Mouse (Mus musculus) testis, adult 2 months (tissue): ENCODE measurements around the gene Lonp2. TPM values are rescaled to one million over a fixed set of nuclear protein-coding genes. Genes with fewer than 3 reads are reported as not detected.

Source experiments
- H3K27ac ChIP-seq: fragments of 200-500 bp; 2 replicates; pipeline ENCODE4 v1.5.1; 2012; ENCODE audit warnings: low read depth, low read length; ENCODE audit not compliant: control insufficient read depth, insufficient read depth
- H3K27me3 ChIP-seq: fragments of 200-500 bp; 2 replicates; pipeline ENCODE4 v1.6.1; 2012; ENCODE audit warnings: mild to moderate bottlenecking, low read length, moderate library complexity; ENCODE audit not compliant: control insufficient read depth, insufficient read depth
- H3K36me3 ChIP-seq: fragments of 200-500 bp; 2 replicates; pipeline ENCODE4 v1.6.1; 2012; ENCODE audit warnings: mild to moderate bottlenecking, low read length; ENCODE audit not compliant: control insufficient read depth, insufficient read depth
- H3K4me1 ChIP-seq: fragments of 200-500 bp; 2 replicates; pipeline ENCODE4 v1.6.1; 2012; ENCODE audit warnings: low read length; ENCODE audit not compliant: control insufficient read depth, insufficient read depth
- H3K4me3 ChIP-seq: fragments of 200-500 bp; 2 replicates; pipeline ENCODE4 v1.5.1; 2012; ENCODE audit warnings: low read depth, mild to moderate bottlenecking, low read length, moderate library complexity, mixed read lengths; ENCODE audit not compliant: control insufficient read depth
- CTCF ChIP-seq: fragments of 200-500 bp; IDR thresholded peaks from 2 replicates; pipeline ENCODE4 v1.5.1; 2012; ENCODE audit warnings: low read depth, mild to moderate bottlenecking, inconsistent platforms, low read length, moderate library complexity; ENCODE audit not compliant: control insufficient read depth, insufficient read depth, insufficient replicate concordance
- POLR2A ChIP-seq: fragments of 200-500 bp; IDR thresholded peaks from 2 replicates; pipeline ENCODE4 v1.6.1; 2012; ENCODE audit warnings: low read depth, mild to moderate bottlenecking, inconsistent platforms, low read length, moderate library complexity; ENCODE audit not compliant: control insufficient read depth
- polyA plus RNA-seq: library from polyadenylated mRNA; depleted of rRNA; stranded (reverse); fragments of >200 nt; gene quantifications from 2 replicates; pipeline ENCODE4 v1.2.3, GENCODE M21; 2012

Gene Lonp2
- polyA plus RNA-seq, 1 experiment = 19.1 TPM

- Histone ChIP-seq H3K27ac (no peak overlapping the region), H3K4me3 (no peak overlapping the region), H3K36me3 (no peaks in the 10 kb centered on the region), H3K27me3 (no peaks in the 10 kb centered on the region), H3K4me1 (no peaks in the 10 kb centered on the region; the same call in 1 of the 2 replicates)
- TF ChIP-seq CTCF (no peak), POLR2A (no peak)
Measured at GRCm38 (mm10) chr8:86749842-86750241, 126.0 kb downstream of the Lonp2 start.

- peaks cover 6% of the 10 kb centered on the region for H3K4me1 ChIP-seq
- no peaks in the 10 kb centered on the region for H3K36me3 ChIP-seq
- H3K27me3 ChIP-seq = no peaks in the 10 kb centered on the region
- TF ChIP-seq CTCF (no peak), POLR2A (no peak)
- H3K27ac ChIP-seq = no peak overlapping the region
- H3K4me3 ChIP-seq = no peak overlapping the region
Measured at GRCm38 (mm10) chr8:86756948-86757733, 133.3 kb downstream of the Lonp2 start.

GRCm38 (mm10) chr8:86758651-86759050 is 134.8 kb downstream of the Lonp2 start:
- Histone ChIP-seq H3K4me3 (no peak overlapping the region), H3K36me3 (no peaks in the 10 kb centered on the region), H3K4me1 (peaks cover 6% of the 10 kb centered on the region), H3K27ac (no peak overlapping the region), H3K27me3 (no peaks in the 10 kb centered on the region)
- TF ChIP-seq CTCF (no peak), POLR2A (no peak)

GRCm38 (mm10) chr8:86759090-86759491 is 135.2 kb downstream of the Lonp2 start:
- no peaks in the 10 kb centered on the region for H3K27me3 ChIP-seq
- no peak overlapping the region for H3K4me3 ChIP-seq
- TF ChIP-seq CTCF = no peak
- TF ChIP-seq POLR2A = no peak
- H3K36me3 ChIP-seq = no peaks in the 10 kb centered on the region
- no peak overlapping the region for H3K27ac ChIP-seq
- H3K4me1 ChIP-seq = peaks cover 6% of the 10 kb centered on the region

GRCm38 (mm10) chr8:86760746-86761145 is 136.9 kb downstream of the Lonp2 start:
- H3K27me3 ChIP-seq = no peaks in the 10 kb centered on the region
- H3K4me1 ChIP-seq = peaks cover 7% of the 10 kb centered on the region
- no peak for TF ChIP-seq POLR2A

GRCm38 (mm10) chr8:86762806-86763205 is 139.0 kb downstream of the Lonp2 start:
- Histone ChIP-seq H3K36me3 (no peaks in the 10 kb centered on the region), H3K4me3 (peak overlapping the region; percentile 72), H3K27me3 (no peaks in the 10 kb centered on the region), H3K27ac (no peak overlapping the region), H3K4me1 (peaks cover 2% of the 10 kb centered on the region)
- TF ChIP-seq CTCF (no peak), POLR2A (no peak)

More at GRCm38 (mm10) chr8:86760746-86761145, 136.9 kb downstream of the Lonp2 start:
- Histone ChIP-seq H3K4me3 (no peak overlapping the region), H3K36me3 (no peaks in the 10 kb centered on the region), H3K27ac (no peak overlapping the region)

- peak overlapping the region; percentile 84 for H3K4me3 ChIP-seq
- no peak overlapping the region for H3K27ac ChIP-seq
- no peaks in the 10 kb centered on the region for H3K36me3 ChIP-seq
- no peaks in the 10 kb centered on the region for H3K27me3 ChIP-seq
- TF ChIP-seq POLR2A = no peak
- no peak for TF ChIP-seq CTCF
- H3K4me1 ChIP-seq = peaks cover 2% of the 10 kb centered on the region
Measured at GRCm38 (mm10) chr8:86765155-86765554, 141.3 kb downstream of the Lonp2 start.
